Comparison of ENCODE assay signal across 8 mouse cellular contexts in the genomic region with DNA sequence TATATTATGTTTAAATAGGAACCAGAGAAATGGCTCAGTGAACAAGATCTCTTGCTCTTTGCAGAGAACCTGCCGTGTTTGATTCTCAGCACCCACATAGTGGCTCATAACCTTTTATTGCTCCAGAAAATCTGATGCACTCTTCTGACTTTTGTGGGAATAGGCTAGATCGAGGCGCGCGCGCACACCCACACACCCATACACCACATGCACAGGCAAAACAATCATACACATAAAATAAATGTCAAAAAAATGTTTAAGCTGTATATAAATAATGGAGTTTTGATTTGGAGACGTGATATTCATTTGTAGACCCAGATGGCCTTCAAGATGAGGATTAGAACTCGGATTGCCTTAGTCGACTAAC. TPM values are rescaled to one million over a fixed set of nuclear protein-coding genes. Genes with fewer than 3 reads are reported as not detected.
DNase-seq lines count a peak whose midpoint lies in the region; ATAC-seq and TF ChIP-seq lines count a peak whose summit lies in the region.

No protein-coding gene starts in this region.

- H3K27ac ChIP-seq in kidney, embryonic 14.5 days (ENCODE audit: low read depth, low read length), result no peak overlapping the region
- peak overlapping the region; percentile 89 for H3K27ac ChIP-seq in embryonic facial prominence, embryonic 10.5 days (replicated peaks)
- H3K27ac ChIP-seq in intestine, embryonic 14.5 days (ENCODE audit: low read depth), result no peak overlapping the region
- H3K27ac ChIP-seq in midbrain, postnatal 0 days (ENCODE audit: low read depth, low read length), result no peak overlapping the region; the same call in 1 of the 2 replicates

- H3K9ac ChIP-seq in kidney, embryonic 14.5 days (ENCODE audit: low read depth, low read length), result peak overlapping the region; percentile 94; the same call in 1 of the 2 replicates
- H3K9ac ChIP-seq in intestine, embryonic 14.5 days (ENCODE audit: low read length), result peak overlapping the region; percentile 94
- peak overlapping the region; percentile 87; the same call in 1 of the 2 replicates for H3K9ac ChIP-seq in midbrain, postnatal 0 days (replicated peaks; ENCODE audit: low read length, poor library complexity, severe bottlenecking)

- H3K4me2 ChIP-seq in kidney, embryonic 14.5 days (replicated peaks; ENCODE audit: low read depth, low read length), result peak overlapping the region; percentile 77
- H3K4me2 ChIP-seq in intestine, embryonic 14.5 days (ENCODE audit: low read length), result peak overlapping the region; percentile 73
- H3K4me2 ChIP-seq in midbrain, postnatal 0 days (ENCODE audit: low read depth, low read length, poor library complexity, severe bottlenecking), result peak overlapping the region; percentile 66

- 0 out of 2 replicates have a peak, but pooled peaks cover 3% of the 10 kb centered on the region for H3K4me1 ChIP-seq in kidney, embryonic 14.5 days (ENCODE audit: control insufficient read depth, insufficient read depth, low read length)
- H3K4me1 ChIP-seq in embryonic facial prominence, embryonic 10.5 days, result peaks cover 20% of the 10 kb centered on the region
- peaks cover 16% of the 10 kb centered on the region for H3K4me1 ChIP-seq in intestine, embryonic 14.5 days (replicated peaks; ENCODE audit: control insufficient read depth, insufficient read depth, low read length)
- peaks cover 6% of the 10 kb centered on the region; the same call in 1 of the 2 replicates for H3K4me1 ChIP-seq in midbrain, postnatal 0 days (ENCODE audit: insufficient read depth, low read length)

- peaks cover 3% of the 10 kb centered on the region; the same call in 1 of the 2 replicates for H3K36me3 ChIP-seq in kidney, embryonic 14.5 days (ENCODE audit: control insufficient read depth, insufficient read depth, low read length)
- H3K36me3 ChIP-seq in embryonic facial prominence, embryonic 10.5 days (replicated peaks), result peaks cover 19% of the 10 kb centered on the region
- H3K36me3 ChIP-seq in intestine, embryonic 14.5 days (ENCODE audit: control insufficient read depth, insufficient read depth, low read length), result peaks cover 21% of the 10 kb centered on the region
- peaks cover 4% of the 10 kb centered on the region for H3K36me3 ChIP-seq in midbrain, postnatal 0 days (ENCODE audit: insufficient read depth, low read length)

- H3K9me3 ChIP-seq in kidney, embryonic 14.5 days (ENCODE audit: control insufficient read depth, low read length), result no peaks in the 10 kb centered on the region
- no peaks in the 10 kb centered on the region for H3K9me3 ChIP-seq in embryonic facial prominence, embryonic 10.5 days
- no peaks in the 10 kb centered on the region for H3K9me3 ChIP-seq in intestine, embryonic 14.5 days (ENCODE audit: control insufficient read depth, low read length)
- no peaks in the 10 kb centered on the region for H3K9me3 ChIP-seq in midbrain, postnatal 0 days (ENCODE audit: low read length)

- TF ChIP-seq CTCF in midbrain, postnatal 0 days (IDR thresholded peaks at IDR 0.05), result no peak

- no peak for DNase-seq in kidney, adult 11 months
- DNase-seq in embryonic facial prominence, embryonic 10.5 days (ENCODE audit: low spot score), result peak; percentile 20
- DNase-seq in intestine, embryonic 14.5 days (ENCODE audit: low spot score), result no peak
- DNase-seq in midbrain, postnatal 0 days (ENCODE audit: low spot score), result no peak
- DNase-seq in urinary bladder, postnatal 25 days (ENCODE audit: low spot score), result no peak
- DNase-seq in left cerebral cortex, adult 11 months (ENCODE audit: low spot score), result no peak

- peak; percentile 18; the same call in 1 of the 2 replicates for ATAC-seq in kidney, embryonic 14.5 days (ENCODE audit: low FRiP score, low TSS enrichment)
- ATAC-seq in intestine, embryonic 14.5 days (replicated peaks; ENCODE audit: low FRiP score, low TSS enrichment, low read depth), result no peak; the same call in 1 of the 2 replicates
- ATAC-seq in midbrain, postnatal 0 days (ENCODE audit: low FRiP score), result peak; percentile 19
- no peak for ATAC-seq in granulocyte monocyte progenitor cell, adult 5-6 weeks (replicated peaks; ENCODE audit: poor library complexity, severe bottlenecking)

- H3K27me3 ChIP-seq in kidney, embryonic 14.5 days (ENCODE audit: control insufficient read depth, insufficient read depth, low read length), result peaks cover 36% of the 10 kb centered on the region
- peaks cover 47% of the 10 kb centered on the region for H3K27me3 ChIP-seq in embryonic facial prominence, embryonic 10.5 days (replicated peaks; ENCODE audit: low read depth, poor library complexity, severe bottlenecking)
- H3K27me3 ChIP-seq in intestine, embryonic 14.5 days (replicated peaks; ENCODE audit: control insufficient read depth, insufficient read depth, low read length), result peaks cover 42% of the 10 kb centered on the region
- H3K27me3 ChIP-seq in midbrain, postnatal 0 days (ENCODE audit: insufficient read depth, low read length), result peaks cover 34% of the 10 kb centered on the region

- H3K4me3 ChIP-seq in kidney, embryonic 14.5 days (ENCODE audit: low read length), result peak overlapping the region; percentile 96
- H3K4me3 ChIP-seq in embryonic facial prominence, embryonic 10.5 days, result peak overlapping the region; percentile 100
- H3K4me3 ChIP-seq in intestine, embryonic 14.5 days (ENCODE audit: low read depth, low read length), result peak overlapping the region; percentile 98
- peak overlapping the region; percentile 93 for H3K4me3 ChIP-seq in midbrain, postnatal 0 days (ENCODE audit: low read depth, low read length)

- 24% methylated on average over 9 of the region's 9 CpGs for WGBS in kidney, embryonic 14.5 days
- 29% methylated on average over 9 of the region's 9 CpGs for WGBS in embryonic facial prominence, embryonic 10.5 days
- WGBS in intestine, embryonic 14.5 days, result 28% methylated on average over 9 of the region's 9 CpGs
- WGBS in midbrain, postnatal 0 days, result 27% methylated on average over 9 of the region's 9 CpGs

RNA-seq across cellular contexts. Expression of a gene that starts 0.4 kb away (rescaled TPM):
- polyA plus RNA-seq in kidney, embryonic 14.5 days (2014; fragmentation: Nextera tagmentation; extraction: Ambion mirVana), result 21.5 and 29.3 TPM in 2 replicates
- 23.0 and 23.8 TPM in 2 replicates for polyA plus RNA-seq in embryonic facial prominence, embryonic 10.5 days (2016; fragmentation: Nextera tagmentation; extraction: Ambion mirVana)
- polyA plus RNA-seq in intestine, embryonic 14.5 days (2014; fragmentation: Nextera tagmentation; extraction: Ambion mirVana), result 25.5 and 26.8 TPM in 2 replicates
- 27.1 and 27.5 TPM in 2 replicates for total RNA-seq in midbrain, postnatal 0 days (2014; rRNA removed)
- polyA plus RNA-seq in midbrain, postnatal 0 days (2015; fragmentation: Nextera tagmentation; extraction: Ambion mirVana), result 18.5 and 18.7 TPM in 2 replicates
- total RNA-seq in granulocyte monocyte progenitor cell, adult 5-6 weeks (2014; fragmentation: Nextera tagmentation), result 27.8 and 43.2 TPM in 2 replicates
- 30.2 and 31.5 TPM in 2 replicates for total RNA-seq in granulocyte monocyte progenitor cell, adult 5-6 weeks (2017)

RNA-seq across cellular contexts. Expression of a gene that starts 1.0 kb away (rescaled TPM):
- 0.46 and 0.58 TPM in 2 replicates for polyA plus RNA-seq in kidney, embryonic 14.5 days (2014; fragmentation: Nextera tagmentation; extraction: Ambion mirVana)
- 0.30 and 0.78 TPM in 2 replicates for polyA plus RNA-seq in embryonic facial prominence, embryonic 10.5 days (2016; fragmentation: Nextera tagmentation; extraction: Ambion mirVana)
- 0.44 TPM in 1 of 2 replicates, not detected in the other for polyA plus RNA-seq in intestine, embryonic 14.5 days (2014; fragmentation: Nextera tagmentation; extraction: Ambion mirVana)
- total RNA-seq in midbrain, postnatal 0 days (2014; rRNA removed), result 0.47 and 5.4 TPM in 2 replicates
- polyA plus RNA-seq in midbrain, postnatal 0 days (2015; fragmentation: Nextera tagmentation; extraction: Ambion mirVana), result 3.7 and 4.1 TPM in 2 replicates
- total RNA-seq in granulocyte monocyte progenitor cell, adult 5-6 weeks (2014; fragmentation: Nextera tagmentation), result not detected in 2 replicates
- total RNA-seq in granulocyte monocyte progenitor cell, adult 5-6 weeks (2017), result 0.46 TPM in 1 of 2 replicates, not detected in the other

RNA-seq across cellular contexts. Expression of a gene that starts 4.6 kb away (rescaled TPM):
- 1.9 and 2.2 TPM in 2 replicates for polyA plus RNA-seq in kidney, embryonic 14.5 days (2014; fragmentation: Nextera tagmentation; extraction: Ambion mirVana)
- polyA plus RNA-seq in embryonic facial prominence, embryonic 10.5 days (2016; fragmentation: Nextera tagmentation; extraction: Ambion mirVana), result 0.21 and 0.55 TPM in 2 replicates
- polyA plus RNA-seq in intestine, embryonic 14.5 days (2014; fragmentation: Nextera tagmentation; extraction: Ambion mirVana), result 1.9 and 2.4 TPM in 2 replicates
- total RNA-seq in midbrain, postnatal 0 days (2014; rRNA removed), result 0.55 and 0.71 TPM in 2 replicates
- polyA plus RNA-seq in midbrain, postnatal 0 days (2015; fragmentation: Nextera tagmentation; extraction: Ambion mirVana), result 0.56 and 0.74 TPM in 2 replicates
- 23.1 and 24.9 TPM in 2 replicates for total RNA-seq in granulocyte monocyte progenitor cell, adult 5-6 weeks (2014; fragmentation: Nextera tagmentation)
- 20.1 and 23.2 TPM in 2 replicates for total RNA-seq in granulocyte monocyte progenitor cell, adult 5-6 weeks (2017)

RNA-seq across cellular contexts. Expression of a gene that starts 41.4 kb away (rescaled TPM):
- polyA plus RNA-seq in kidney, embryonic 14.5 days (2014; fragmentation: Nextera tagmentation; extraction: Ambion mirVana), result 5,322 and 6,193 TPM in 2 replicates
- 3,747 and 3,838 TPM in 2 replicates for polyA plus RNA-seq in embryonic facial prominence, embryonic 10.5 days (2016; fragmentation: Nextera tagmentation; extraction: Ambion mirVana)
- polyA plus RNA-seq in intestine, embryonic 14.5 days (2014; fragmentation: Nextera tagmentation; extraction: Ambion mirVana), result 5,695 and 6,055 TPM in 2 replicates
- total RNA-seq in midbrain, postnatal 0 days (2014; rRNA removed), result 6,169 and 7,035 TPM in 2 replicates
- polyA plus RNA-seq in midbrain, postnatal 0 days (2015; fragmentation: Nextera tagmentation; extraction: Ambion mirVana), result 2,410 and 2,461 TPM in 2 replicates
- total RNA-seq in granulocyte monocyte progenitor cell, adult 5-6 weeks (2014; fragmentation: Nextera tagmentation), result 11,615 and 12,636 TPM in 2 replicates
- 9,337 and 10,965 TPM in 2 replicates for total RNA-seq in granulocyte monocyte progenitor cell, adult 5-6 weeks (2017)

RNA-seq across cellular contexts. Expression of a gene that starts 52.0 kb away (rescaled TPM):
- polyA plus RNA-seq in kidney, embryonic 14.5 days (2014; fragmentation: Nextera tagmentation; extraction: Ambion mirVana), result 0.34 and 0.41 TPM in 2 replicates
- polyA plus RNA-seq in embryonic facial prominence, embryonic 10.5 days (2016; fragmentation: Nextera tagmentation; extraction: Ambion mirVana), result 0.12 TPM in 1 of 2 replicates, not detected in the other
- 0.54 and 0.86 TPM in 2 replicates for polyA plus RNA-seq in intestine, embryonic 14.5 days (2014; fragmentation: Nextera tagmentation; extraction: Ambion mirVana)
- total RNA-seq in midbrain, postnatal 0 days (2014; rRNA removed), result 0.28 TPM in 1 of 2 replicates, not detected in the other
- 0.31 and 0.43 TPM in 2 replicates for polyA plus RNA-seq in midbrain, postnatal 0 days (2015; fragmentation: Nextera tagmentation; extraction: Ambion mirVana)
- total RNA-seq in granulocyte monocyte progenitor cell, adult 5-6 weeks (2014; fragmentation: Nextera tagmentation), result 0.28 TPM in 1 of 2 replicates, not detected in the other
- total RNA-seq in granulocyte monocyte progenitor cell, adult 5-6 weeks (2017), result 0.04 TPM in 1 of 2 replicates, not detected in the other

Comparison
In these comparisons a context has a peak if more than half of its experiments do, and no peak if none do; other contexts are left out.
1. ATAC-seq: peak in kidney, embryonic 14.5 days (single experiment) and midbrain, postnatal 0 days (single experiment); none in intestine, embryonic 14.5 days (single experiment) and granulocyte monocyte progenitor cell, adult 5-6 weeks (single experiment).
2. Peak in every context shown above with its lines, with median percentiles within 50 percentile points of each other: H3K4me2 ChIP-seq, H3K4me3 ChIP-seq and H3K9ac ChIP-seq.